Mouse (Mus musculus) bone marrow macrophage, adult 2 months (primary cell): Measurements from ENCODE around the gene Nr2f6.

ENCODE experiments used
- CTCF ChIP-seq: IDR thresholded peaks from 2 replicates; pipeline ENCODE4 v1.5.1; 2012; ENCODE audit warnings: low read depth, mild to moderate bottlenecking, low read length, moderate library complexity
- POLR2A ChIP-seq: IDR thresholded peaks from 2 replicates; pipeline ENCODE4 v1.6.1; 2012; ENCODE audit warnings: mild to moderate bottlenecking, low read depth, low read length, borderline replicate concordance

GRCm38 (mm10) chr8:71346581-71346980 lies 35.2 kb downstream of the Nr2f6 start:
- TF ChIP-seq POLR2A, result no peak
- TF ChIP-seq CTCF, result no peak
